Comparison of ENCODE assay signal across 24 mouse cellular contexts in the genomic region with DNA sequence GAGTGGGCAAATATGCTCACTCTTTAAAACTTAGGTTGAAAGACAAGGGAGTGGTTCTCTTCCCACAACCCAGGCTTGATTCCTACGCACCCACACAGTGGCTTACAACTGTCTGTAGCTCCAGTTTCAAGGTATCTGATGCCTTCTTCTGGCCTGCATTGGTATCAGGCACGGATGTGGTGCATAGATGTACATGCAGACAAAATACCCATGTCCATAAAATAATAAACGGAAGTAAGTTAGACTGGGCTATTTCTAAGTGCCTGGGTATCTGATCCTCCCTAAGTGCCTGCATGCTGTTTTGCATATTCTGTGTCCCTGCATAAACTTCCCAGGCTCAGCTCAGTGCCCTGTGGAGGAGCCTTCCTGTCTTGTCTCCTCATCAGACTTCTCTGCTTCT. TPM values are rescaled to one million over a fixed set of nuclear protein-coding genes. Genes with fewer than 3 reads are reported as not detected.
DNase-seq lines count a peak whose midpoint lies in the region; ATAC-seq and TF ChIP-seq lines count a peak whose summit lies in the region.
"Had no signal": no experiment of that assay in that cellular context is flagged by ENCODE, and none has a peak within 500 bp of the region (broad histone marks: within the 10 kb centered on the region; RNA-seq: fewer than 3 reads in every experiment).

No protein-coding gene starts in this region.

- no peak for ATAC-seq in kidney, embryonic 16.5 days (ENCODE audit: low FRiP score, low TSS enrichment)
- ATAC-seq in stomach, embryonic 16.5 days (ENCODE audit: insufficient read depth, low FRiP score) = no peak
- no peak for ATAC-seq in stomach, postnatal 0 days (ENCODE audit: low FRiP score, low TSS enrichment)
- ATAC-seq: activated CD4-positive, CD25-positive, alpha-beta regulatory T cell, adult 4 months; forebrain, embryonic 15.5 days had no signal

- no peak overlapping the region for H3K9ac ChIP-seq in heart, adult 2 months (ENCODE audit: low read depth, low read length)
- H3K9ac ChIP-seq in kidney, embryonic 16.5 days (replicated peaks; ENCODE audit: low read length) = no peak overlapping the region
- H3K9ac ChIP-seq in stomach, embryonic 16.5 days (ENCODE audit: low read length) = 0 out of 2 replicates have a peak overlapping the region, but pooled peaks have one; percentile 26
- no peak overlapping the region for H3K9ac ChIP-seq in stomach, postnatal 0 days (ENCODE audit: low read length)
- H3K9ac ChIP-seq: embryonic facial prominence, embryonic 13.5 days; forebrain, embryonic 12.5 days; forebrain, embryonic 15.5 days; hindbrain, embryonic 12.5 days; hindbrain, embryonic 15.5 days had no signal

- H3K4me3 ChIP-seq in heart, adult 2 months = no peak overlapping the region
- H3K4me3 ChIP-seq in kidney, embryonic 16.5 days (ENCODE audit: low read length) = no peak overlapping the region
- H3K4me3 ChIP-seq in stomach, embryonic 16.5 days (replicated peaks; ENCODE audit: low read length) = no peak overlapping the region
- H3K4me3 ChIP-seq in stomach, postnatal 0 days (ENCODE audit: low read depth, low read length) = no peak overlapping the region
- H3K4me3 ChIP-seq: embryonic facial prominence, embryonic 10.5 days; embryonic facial prominence, embryonic 13.5 days; erythroblast, embryonic 14.5 days; forebrain, embryonic 12.5 days; forebrain, embryonic 15.5 days; hindbrain, embryonic 12.5 days; hindbrain, embryonic 15.5 days had no signal

- H3K4me2 ChIP-seq in kidney, embryonic 16.5 days (replicated peaks; ENCODE audit: low read depth, low read length) = no peak overlapping the region
- no peak overlapping the region for H3K4me2 ChIP-seq in stomach, embryonic 16.5 days (ENCODE audit: low read depth, low read length)
- no peak overlapping the region for H3K4me2 ChIP-seq in stomach, postnatal 0 days (replicated peaks; ENCODE audit: low read depth)
- H3K4me2 ChIP-seq: embryonic facial prominence, embryonic 13.5 days; forebrain, embryonic 12.5 days; forebrain, embryonic 15.5 days; heart, embryonic 11.5 days; hindbrain, embryonic 12.5 days; hindbrain, embryonic 15.5 days had no signal

- peaks cover 5% of the 10 kb centered on the region for H3K4me1 ChIP-seq in heart, adult 2 months (ENCODE audit: control insufficient read depth, insufficient read depth, low read length)
- H3K4me1 ChIP-seq in kidney, embryonic 16.5 days (ENCODE audit: insufficient read depth, low read length) = peaks cover 16% of the 10 kb centered on the region
- peaks cover 4% of the 10 kb centered on the region; the same call in 1 of the 2 replicates for H3K4me1 ChIP-seq in stomach, embryonic 16.5 days (ENCODE audit: control insufficient read depth, insufficient read depth, low read length)
- no peaks in the 10 kb centered on the region for H3K4me1 ChIP-seq in stomach, postnatal 0 days (replicated peaks; ENCODE audit: control insufficient read depth, insufficient read depth)
- H3K4me1 ChIP-seq: embryonic facial prominence, embryonic 13.5 days; forebrain, embryonic 15.5 days; hindbrain, embryonic 12.5 days; hindbrain, embryonic 15.5 days had no signal

- H3K36me3 ChIP-seq in heart, adult 2 months (ENCODE audit: control insufficient read depth, insufficient read depth, low read length) = peaks cover 7% of the 10 kb centered on the region
- H3K36me3 ChIP-seq in kidney, embryonic 16.5 days (ENCODE audit: insufficient read depth, low read length) = no peaks in the 10 kb centered on the region
- H3K36me3 ChIP-seq in stomach, embryonic 16.5 days (ENCODE audit: control insufficient read depth, insufficient read depth, low read length) = no peaks in the 10 kb centered on the region
- no peaks in the 10 kb centered on the region for H3K36me3 ChIP-seq in stomach, postnatal 0 days (ENCODE audit: control insufficient read depth, insufficient read depth, low read length)
- H3K36me3 ChIP-seq: embryonic facial prominence, embryonic 10.5 days; embryonic facial prominence, embryonic 13.5 days; forebrain, embryonic 12.5 days; forebrain, embryonic 15.5 days; hindbrain, embryonic 12.5 days; hindbrain, embryonic 15.5 days had no signal

- H3K27ac ChIP-seq in heart, adult 2 months = no peak overlapping the region
- H3K27ac ChIP-seq in kidney, embryonic 16.5 days (ENCODE audit: low read length) = peak overlapping the region; percentile 50
- H3K27ac ChIP-seq in stomach, embryonic 16.5 days (ENCODE audit: low read length) = no peak overlapping the region
- H3K27ac ChIP-seq in stomach, postnatal 0 days (replicated peaks) = no peak overlapping the region
- H3K27ac ChIP-seq: embryonic facial prominence, embryonic 10.5 days; embryonic facial prominence, embryonic 13.5 days; forebrain, embryonic 12.5 days; forebrain, embryonic 15.5 days; hindbrain, embryonic 12.5 days; hindbrain, embryonic 15.5 days had no signal

- intact Hi-C loops in heart, adult 2 months (cut with DNase I) = no loop called here

- TF ChIP-seq EP300 in heart, adult 2 months (IDR thresholded peaks at IDR 0.05; ENCODE audit: insufficient read depth, low read depth, low read length) = no peak
- no peak for TF ChIP-seq EP300 in stomach, postnatal 0 days (optimal IDR thresholded peaks at IDR 0.05)

- no peak for TF ChIP-seq POLR2A in heart, adult 2 months (IDR thresholded peaks at IDR 0.05; ENCODE audit: insufficient read depth, low read depth, low read length)

- no peak for TF ChIP-seq CTCF in heart, adult 2 months (IDR thresholded peaks at IDR 0.05)
- TF ChIP-seq CTCF in stomach, postnatal 0 days (IDR thresholded peaks at IDR 0.05; ENCODE audit: low read depth) = no peak

- DNase-seq in heart, adult 11 months = peak; percentile 48
- DNase-seq in heart, adult 2 months = no peak
- no peak for DNase-seq in kidney, adult 11 months
- DNase-seq in stomach, postnatal 0 days (ENCODE audit: low spot score) = no peak
- DNase-seq in neural tube, embryonic 10.5 days (ENCODE audit: extremely low spot score, low spot score) = no peak
- DNase-seq: adrenal gland, adult 8-10 months; adrenal gland, postnatal 25 days; B cell, adult 2 months; cerebellum, adult 11-12 months; cerebellum, adult 8-10 months; cerebellum, postnatal 36 days; embryo, embryonic 11 days; gastrocnemius, postnatal 25 days had no signal

- no peaks in the 10 kb centered on the region for H3K27me3 ChIP-seq in heart, adult 2 months (ENCODE audit: control insufficient read depth, insufficient read depth, low read length)
- no peaks in the 10 kb centered on the region for H3K27me3 ChIP-seq in kidney, embryonic 16.5 days (ENCODE audit: insufficient read depth, low read length)
- H3K27me3 ChIP-seq in stomach, embryonic 16.5 days (ENCODE audit: control insufficient read depth, insufficient read depth, low read length) = no peaks in the 10 kb centered on the region
- no peaks in the 10 kb centered on the region for H3K27me3 ChIP-seq in stomach, postnatal 0 days (ENCODE audit: control insufficient read depth, insufficient read depth, low read length)
- H3K27me3 ChIP-seq: embryonic facial prominence, embryonic 13.5 days; forebrain, embryonic 12.5 days; forebrain, embryonic 15.5 days; hindbrain, embryonic 12.5 days; hindbrain, embryonic 15.5 days had no signal

- peaks cover 5% of the 10 kb centered on the region; the same call in 1 of the 2 replicates for H3K79me2 ChIP-seq in heart, adult 2 months (replicated peaks; ENCODE audit: control insufficient read depth, insufficient read depth, low read length)

- H3K9me3 ChIP-seq in kidney, embryonic 16.5 days (ENCODE audit: low read length) = no peaks in the 10 kb centered on the region
- H3K9me3 ChIP-seq in stomach, embryonic 16.5 days (replicated peaks; ENCODE audit: control insufficient read depth, low read length) = no peaks in the 10 kb centered on the region
- H3K9me3 ChIP-seq in stomach, postnatal 0 days (ENCODE audit: control insufficient read depth, low read length) = no peaks in the 10 kb centered on the region
- H3K9me3 ChIP-seq: embryonic facial prominence, embryonic 10.5 days; embryonic facial prominence, embryonic 13.5 days; forebrain, embryonic 12.5 days; forebrain, embryonic 15.5 days; hindbrain, embryonic 12.5 days; hindbrain, embryonic 15.5 days had no signal

- 67% methylated on average over 3 of the region's 3 CpGs for WGBS in heart, adult 2 months
- WGBS in kidney, embryonic 16.5 days = 58% methylated on average over 3 of the region's 3 CpGs
- 78% methylated on average over 3 of the region's 3 CpGs for WGBS in stomach, embryonic 16.5 days
- 70% methylated on average over 3 of the region's 3 CpGs for WGBS in stomach, postnatal 0 days

RNA-seq across cellular contexts. Expression of gene Tnrc6b, which starts 20.4 kb away (rescaled TPM):
- 10 to 100 TPM; 43.7 to 48.1 TPM for total RNA-seq in heart, adult 2 months (2021)
- 9.4 and 13.1 TPM in 2 replicates for polyA plus RNA-seq in heart, adult 2 months (2012; rRNA removed)
- polyA plus RNA-seq in kidney, embryonic 16.5 days (2015; fragmentation: Nextera tagmentation; extraction: Ambion mirVana) = 27.4 and 33.9 TPM in 2 replicates
- polyA plus RNA-seq in stomach, embryonic 16.5 days (2015; fragmentation: Nextera tagmentation; extraction: Ambion mirVana) = 28.3 and 29.9 TPM in 2 replicates
- polyA plus RNA-seq in stomach, postnatal 0 days (2015; fragmentation: Nextera tagmentation; extraction: Ambion mirVana) = 8.5 and 9.4 TPM in 2 replicates

RNA-seq across cellular contexts. Expression of gene Fam83f, which starts 59.9 kb away (rescaled TPM):
- total RNA-seq in heart, adult 2 months (2021) = not detected
- 0.09 and 0.21 TPM in 2 replicates for polyA plus RNA-seq in heart, adult 2 months (2012; rRNA removed)
- 5.4 and 6.3 TPM in 2 replicates for polyA plus RNA-seq in kidney, embryonic 16.5 days (2015; fragmentation: Nextera tagmentation; extraction: Ambion mirVana)
- 22.0 and 22.4 TPM in 2 replicates for polyA plus RNA-seq in stomach, embryonic 16.5 days (2015; fragmentation: Nextera tagmentation; extraction: Ambion mirVana)
- polyA plus RNA-seq in stomach, postnatal 0 days (2015; fragmentation: Nextera tagmentation; extraction: Ambion mirVana) = 20.5 and 24.3 TPM in 2 replicates
- polyA plus RNA-seq: activated CD4-positive, CD25-positive, alpha-beta regulatory T cell, adult 4 months; erythroblast, embryonic 14.5 days had no signal
